Mouse (Mus musculus) left cerebral cortex, postnatal 4 days (tissue): ENCODE data around the gene Pgpep1. TPM values are rescaled to one million over a fixed set of nuclear protein-coding genes. Genes with fewer than 3 reads are reported as not detected.

Source experiments
- DNase-seq: peaks from one replicate; pipeline ENCODE4 v3.0.0-alpha.2; 2022
- intact Hi-C: fragments of 180-260 bp; cut with DNase I; formaldehyde crosslinking; loops from one replicate; pipeline ENCODE4 v1.15.1; 2025
- total RNA-seq, 2 experiments: library from RNA; stranded (reverse); gene quantifications; 2 replicates each; pipeline ENCODE4 v1.2.3; 2021

Gene Pgpep1
- total RNA-seq, 2 experiments from 2014 or later: 29.7 to 30.5 TPM

- intact Hi-C loops: no loop called here
- DNase-seq: peak; percentile 66
These were observed 63.3 kb downstream of the Pgpep1 start for GRCm38 (mm10) chr8:70596775-70597416.

Other genes with a start within 250 kb of the Pgpep1 start
- gene Crtc1, start 220.8 kb downstream of the Pgpep1 start, total RNA-seq: 100 to 1,000 TPM; 109 TPM
- 10 to 100 TPM; 26.3 to 28.7 TPM for gene Klhl26, start 183.4 kb downstream of the Pgpep1 start, total RNA-seq
- 10 to 100 TPM; 65.7 to 80.3 TPM for gene Tmem59l, start 173.0 kb downstream of the Pgpep1 start, total RNA-seq
- gene Crlf1, start 167.2 kb downstream of the Pgpep1 start, total RNA-seq: 10 to 100 TPM; 22.3 to 32.3 TPM
- 100 to 1,000 TPM; 109 to 116 TPM for gene Rex1bd, start 153.6 kb downstream of the Pgpep1 start, total RNA-seq
- gene Uba52, start 149.6 kb downstream of the Pgpep1 start, total RNA-seq: 1,000 to 10,000 TPM; 1,115 to 1,131 TPM
- gene Fkbp8, start 132.7 kb downstream of the Pgpep1 start, total RNA-seq: 100 to 1,000 TPM; 311 to 344 TPM
- gene Kxd1, start 132.4 kb downstream of the Pgpep1 start, total RNA-seq: 10 to 100 TPM; 31.9 to 33.0 TPM
- gene Ell, start 120.9 kb downstream of the Pgpep1 start, total RNA-seq: 10 to 100 TPM; 17.7 to 20.0 TPM
- 10 to 100 TPM; 87.9 to 88.5 TPM for gene Isyna1, start 66.0 kb downstream of the Pgpep1 start, total RNA-seq
- 100 to 1,000 TPM; 156 to 193 TPM for gene Ssbp4, start 51.5 kb downstream of the Pgpep1 start, total RNA-seq
- gene Lrrc25, start 44.2 kb downstream of the Pgpep1 start, total RNA-seq: 1 to 10 TPM; 1.1 to 1.3 TPM
- not detected for gene Gdf15, start 27.9 kb downstream of the Pgpep1 start, total RNA-seq
- gene Lsm4, start 12.9 kb upstream of the Pgpep1 start, total RNA-seq: 10 to 100 TPM; 85.2 to 93.7 TPM
- 100 to 1,000 TPM; 146 to 158 TPM for gene Jund, start 38.6 kb upstream of the Pgpep1 start, total RNA-seq
- gene Iqcn, start 43.1 kb upstream of the Pgpep1 start, total RNA-seq: under 1 TPM; 0.40 to 0.50 TPM
- not detected for gene Gm3336, start 58.2 kb upstream of the Pgpep1 start, total RNA-seq
- gene Pde4c, start 63.3 kb upstream of the Pgpep1 start, total RNA-seq: under 1 TPM; 0.56 to 0.66 TPM
- gene Rab3a, start 94.3 kb upstream of the Pgpep1 start, total RNA-seq: 100 to 1,000 TPM; 414 to 476 TPM
- 10 to 100 TPM; 31.7 to 32.6 TPM for gene Mpv17l2, start 100.6 kb upstream of the Pgpep1 start, total RNA-seq
- 100 to 1,000 TPM; 187 to 198 TPM for gene Pik3r2, start 116.3 kb upstream of the Pgpep1 start, total RNA-seq
- gene Mast3, start 144.7 kb upstream of the Pgpep1 start, total RNA-seq: 10 to 100 TPM; 78.2 to 86.3 TPM
- gene Il12rb1, start 148.1 kb upstream of the Pgpep1 start, total RNA-seq: under 1 TPM; 0.20 to 0.22 TPM
- gene Arrdc2, start 179.3 kb upstream of the Pgpep1 start, total RNA-seq: 10 to 100 TPM; 13.0 to 14.9 TPM
- 10 to 100 TPM; 29.6 to 48.2 TPM for gene Kcnn1, start 202.9 kb upstream of the Pgpep1 start, total RNA-seq
- 10 to 100 TPM; 86.2 to 89.3 TPM for gene Ccdc124, start 213.5 kb upstream of the Pgpep1 start, total RNA-seq
- 1 to 10 TPM; 4.4 to 4.5 TPM for gene Slc5a5, start 232.4 kb upstream of the Pgpep1 start, total RNA-seq
- gene Rpl18a, start 237.0 kb upstream of the Pgpep1 start, total RNA-seq: 1,000 to 10,000 TPM in 1 of 2 experiments, 100 to 1,000 TPM in 1; 955 to 1,024 TPM
- 10 to 100 TPM; 79.8 to 84.0 TPM for gene Map1s, start 245.5 kb upstream of the Pgpep1 start, total RNA-seq